Mouse (Mus musculus) retina, postnatal 1 day (tissue): Measurements from ENCODE around the gene Otogl.
A peak's percentile ranks its signal among the peaks of the same experiment; 100 is the strongest.
"Not testable (repeated sequence)": the region's sequence is repeated elsewhere in the genome, so short reads cannot be mapped to it uniquely, and the experiment has no call there.

Source experiments
- DNase-seq: peaks from one replicate; pipeline ENCODE4 v3.0.0-alpha.2; 2012

The Otogl gene

GRCm38 (mm10) chr10:107804285-107804684 lies 107.6 kb downstream of the Otogl start:
- DNase-seq = not testable (repeated sequence)

DNA sequence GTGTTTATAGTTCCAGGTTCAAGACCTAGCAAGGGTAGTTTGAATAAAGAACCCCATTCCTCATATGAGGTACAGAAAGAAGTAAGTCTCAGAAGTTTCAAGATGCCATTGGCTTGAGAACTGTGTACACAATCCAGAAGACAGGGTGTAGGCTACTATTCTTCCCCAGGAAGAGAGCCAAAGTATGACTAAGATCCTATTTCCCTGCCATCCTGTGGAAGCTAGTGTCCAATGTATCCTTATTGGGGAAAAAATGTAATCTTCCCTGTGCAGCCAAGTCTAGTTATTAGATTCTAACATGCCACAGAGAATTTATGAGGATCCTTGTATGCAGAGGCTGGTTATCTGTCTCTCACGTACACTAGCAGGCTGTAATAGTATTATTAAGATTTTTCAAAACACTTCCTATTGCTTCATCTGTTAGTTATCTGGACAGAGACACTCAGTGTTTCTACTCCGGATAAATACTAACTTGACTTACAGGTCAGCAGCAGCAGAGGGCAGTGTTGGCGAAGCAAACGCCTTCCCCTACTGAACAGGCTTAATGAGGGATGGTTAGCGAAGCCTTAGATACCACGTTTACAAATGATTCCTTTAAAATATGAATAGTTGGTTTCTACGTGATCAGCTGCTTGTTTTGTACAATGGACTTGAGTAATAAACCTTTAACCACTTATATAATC lies 112.1 kb downstream of the Otogl start:
- peak; percentile 76 for DNase-seq

- DNase-seq = no peak
Observed at GRCm38 (mm10) chr10:107794812-107795756, 116.8 kb downstream of the Otogl start.

DNA sequence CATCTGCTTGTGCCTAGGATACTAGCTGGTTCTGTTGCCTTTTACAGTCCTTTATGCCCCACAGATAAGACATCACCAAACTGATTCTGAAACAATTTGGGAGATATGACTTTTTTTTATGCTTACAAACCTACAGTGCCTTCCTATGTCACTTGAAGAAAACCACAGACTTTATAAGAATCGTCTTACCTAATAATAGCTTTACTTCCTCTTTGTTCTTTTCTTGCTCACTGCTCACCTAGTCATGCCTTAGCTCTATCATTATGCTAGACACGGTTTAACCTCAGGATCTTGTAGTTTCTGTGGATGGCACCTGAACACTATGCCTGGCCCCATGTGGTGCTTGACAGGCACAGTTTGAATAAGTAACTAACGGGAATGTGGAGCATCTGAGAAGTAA lies 119.4 kb downstream of the Otogl start:
- DNase-seq = no peak

DNA sequence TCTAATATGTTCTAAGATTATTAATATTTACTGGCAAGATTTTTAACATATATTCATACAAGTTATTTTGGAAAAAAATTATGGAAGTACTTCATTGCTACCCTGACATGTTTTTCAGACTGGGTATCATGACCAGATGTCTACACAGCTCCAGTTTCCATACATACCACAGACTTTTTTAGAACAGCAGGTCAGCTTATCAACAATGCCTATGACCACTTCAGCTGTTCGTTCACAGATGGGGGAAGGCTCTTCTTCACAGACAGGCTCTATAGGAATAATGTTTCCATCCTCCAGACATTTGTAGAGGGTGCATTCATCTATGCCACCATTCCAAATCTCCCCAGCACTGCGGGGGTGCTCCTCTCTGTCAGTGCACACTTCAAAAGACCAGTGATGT lies 132.4 kb downstream of the Otogl start:
- no peak for DNase-seq

- DNase-seq = no peak
Observed at GRCm38 (mm10) chr10:107759624-107760023, 152.3 kb downstream of the Otogl start.

- DNase-seq = no peak
Observed at GRCm38 (mm10) chr10:107753471-107753870, 158.5 kb downstream of the Otogl start.

GRCm38 (mm10) chr10:107752351-107753143 lies 159.4 kb downstream of the Otogl start:
- DNase-seq = peak; percentile 86

GRCm38 (mm10) chr10:107751944-107752343 lies 160.0 kb downstream of the Otogl start:
- no peak for DNase-seq

- peak; percentile 66 for DNase-seq
Observed at GRCm38 (mm10) chr10:107747566-107747965, 164.4 kb downstream of the Otogl start.

- DNase-seq = peak; percentile 26
Observed at GRCm38 (mm10) chr10:107746717-107747116, 165.2 kb downstream of the Otogl start.

DNA sequence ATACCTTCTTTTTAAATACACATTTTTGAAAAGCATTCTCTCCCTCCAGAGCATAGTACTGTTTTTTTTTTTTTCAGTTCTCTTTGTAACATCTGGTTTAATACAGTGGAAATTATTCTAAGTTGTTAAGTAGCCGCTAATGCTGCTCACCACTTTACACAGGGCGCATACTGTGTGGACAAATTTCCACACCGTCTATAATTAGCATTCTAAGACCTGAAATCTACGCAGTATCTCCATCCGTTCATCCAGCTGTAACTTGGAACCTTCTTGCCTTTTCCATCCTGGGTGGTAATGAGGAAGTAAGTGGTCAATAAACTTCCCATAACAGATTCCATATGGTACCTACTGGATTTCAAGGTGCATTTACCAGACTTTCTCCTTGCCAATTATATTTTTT lies 172.1 kb downstream of the Otogl start:
- no peak for DNase-seq

GRCm38 (mm10) chr10:107737743-107738142 lies 174.2 kb downstream of the Otogl start:
- no peak for DNase-seq

DNA sequence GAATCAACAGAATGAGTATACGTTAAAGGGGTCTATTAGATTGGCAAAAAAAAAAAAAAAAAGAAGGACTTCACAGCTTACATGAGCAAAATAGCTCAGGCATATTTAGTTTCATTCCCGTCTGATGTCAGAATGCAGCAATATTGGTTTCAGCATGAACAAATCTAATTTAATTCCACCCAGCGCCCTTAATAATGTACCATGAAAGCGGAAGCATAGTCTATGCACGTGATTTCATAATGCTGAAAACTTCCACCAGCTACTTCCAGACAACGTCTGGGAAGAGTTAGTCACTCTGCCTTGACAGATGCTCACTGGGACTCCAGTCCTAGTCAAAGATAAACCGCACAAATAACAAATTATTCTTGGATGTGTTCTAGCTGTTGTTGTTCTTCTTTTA lies 176.5 kb downstream of the Otogl start:
- no peak for DNase-seq

GRCm38 (mm10) chr10:107734327-107734726 lies 177.6 kb downstream of the Otogl start:
- DNase-seq = peak; percentile 67

- DNase-seq = peak; percentile 29
Observed at GRCm38 (mm10) chr10:107725631-107726030, 186.3 kb downstream of the Otogl start.

DNA sequence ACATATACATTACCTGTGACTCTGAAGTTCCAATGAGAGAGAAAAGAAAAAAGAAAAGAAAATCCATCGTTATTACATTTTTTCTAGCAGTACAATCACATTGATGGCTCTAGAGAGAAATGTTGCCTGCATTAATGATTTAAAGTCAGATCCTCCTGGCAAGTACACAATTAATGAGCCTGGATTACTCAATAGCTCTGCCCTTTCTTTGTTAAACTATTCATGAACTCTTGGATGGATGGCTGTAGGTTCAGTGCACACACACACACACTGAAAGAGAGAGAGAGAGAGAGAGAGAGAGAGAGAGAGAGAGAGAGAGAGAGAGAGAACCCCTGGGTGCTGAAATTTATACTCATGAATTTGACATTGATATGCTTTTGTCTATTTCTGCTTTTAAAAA lies 192.1 kb downstream of the Otogl start, which contains the start of gene Ptprq:
TSS of gene Ptprq (minus strand) at position 246 of the 400 bp plus-strand sequence.
- no peak for DNase-seq
